Mouse (Mus musculus) liver, embryonic 15.5 days (tissue): ENCODE measurements around the gene Gipc1. TPM values are rescaled to one million over a fixed set of nuclear protein-coding genes. Genes with fewer than 3 reads are reported as not detected.
A peak's percentile ranks its signal among the peaks of the same experiment; 100 is the strongest.

ENCODE experiments used
- ATAC-seq: fragments of 200-750 bp; cut with Nextera tagmentation; 2 replicates; pipeline ENCODE4 v1.8.0; 2017; ENCODE audit warnings: moderate number of reproducible peaks, mild to moderate bottlenecking, moderate library complexity; ENCODE audit not compliant: insufficient read depth
- H3K27ac ChIP-seq: fragments of 300-500 bp; sonication (generic); replicated peaks from 2 replicates; pipeline ENCODE4 v1.5.1; 2015; ENCODE audit warnings: mild to moderate bottlenecking, inconsistent platforms
- H3K27me3 ChIP-seq: fragments of 300-500 bp; sonication (generic); 2 replicates; pipeline ENCODE4 v1.6.1; 2015; ENCODE audit warnings: mild to moderate bottlenecking, inconsistent platforms
- H3K36me3 ChIP-seq: fragments of 300-500 bp; sonication (generic); replicated peaks from 2 replicates; pipeline ENCODE4 v1.6.1; 2015; ENCODE audit warnings: moderate library complexity, mild to moderate bottlenecking, inconsistent platforms
- H3K4me1 ChIP-seq: fragments of 300-500 bp; sonication (generic); replicated peaks from 2 replicates; pipeline ENCODE4 v1.6.1; 2015; ENCODE audit warnings: inconsistent platforms
- H3K4me2 ChIP-seq: fragments of 300-500 bp; sonication (generic); 2 replicates; pipeline ENCODE4 v1.6.1; 2015; ENCODE audit warnings: moderate library complexity, mild to moderate bottlenecking, inconsistent platforms
- H3K4me3 ChIP-seq: fragments of 300-500 bp; sonication (generic); replicated peaks from 2 replicates; pipeline ENCODE4 v1.5.1; 2015; ENCODE audit warnings: mild to moderate bottlenecking, inconsistent platforms
- H3K9ac ChIP-seq: fragments of 300-500 bp; sonication (generic); 2 replicates; pipeline ENCODE4 v1.6.1; 2015; ENCODE audit warnings: moderate library complexity, mild to moderate bottlenecking, inconsistent platforms
- H3K9me3 ChIP-seq: fragments of 300-500 bp; sonication (generic); replicated peaks from 2 replicates; pipeline ENCODE4 v1.6.1; 2016; ENCODE audit warnings: inconsistent platforms
- WGBS: fragments of 180-500 bp; shearing (Covaris S2); methylation state at CpG from one replicate; pipeline ENCODE4 v1.1.7; 2015; ENCODE audit warnings: mixed read lengths; ENCODE audit not compliant: insufficient replicate concordance; 5-methylcytosine and 5-hydroxymethylcytosine counted together
- polyA plus RNA-seq: library from polyadenylated mRNA; unstranded; fragments of >200 nt; fragmentation: Nextera tagmentation; extraction: Ambion mirVana; gene quantifications from 2 replicates; pipeline ENCODE4 v1.2.1, GENCODE M21; 2015

Gipc1 gene
- polyA plus RNA-seq, 1 experiment from 2014 or later: 49.8 TPM

DNA sequence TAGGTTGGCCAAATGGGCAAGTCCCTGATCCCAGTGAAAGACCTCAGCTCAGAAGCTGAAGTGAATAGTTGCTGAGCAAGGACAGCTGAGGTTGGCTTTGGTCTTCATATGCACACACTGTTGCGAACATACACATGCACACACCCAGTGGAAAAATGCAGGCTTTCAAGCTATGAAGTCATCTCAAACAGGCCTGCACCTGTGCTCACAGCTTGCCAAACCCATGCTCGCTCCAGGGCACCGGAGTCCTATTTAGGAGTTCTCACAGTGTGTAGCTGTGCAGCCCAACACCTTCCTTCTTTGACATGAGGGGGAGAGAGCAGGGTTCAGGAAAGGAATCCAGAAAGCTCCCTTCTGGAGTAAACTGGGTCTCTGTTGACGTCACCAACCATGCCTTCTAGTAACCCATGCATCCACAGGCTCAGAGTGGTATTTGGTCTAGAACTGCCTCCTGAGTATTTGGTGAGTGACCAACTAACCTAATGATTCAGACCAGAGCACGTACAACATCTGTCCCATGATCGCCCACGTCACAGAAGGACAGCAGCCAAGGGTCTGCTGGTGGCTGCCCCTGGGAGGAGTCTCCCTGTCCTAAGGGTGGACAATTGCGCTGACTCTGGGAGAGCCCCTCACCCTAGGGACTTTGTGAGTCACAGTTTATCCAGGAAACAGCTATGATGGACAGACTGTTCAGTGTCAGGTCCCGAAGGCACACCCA lies 32.8 kb upstream of the Gipc1 start:
- no peaks in the 10 kb centered on the region for H3K9me3 ChIP-seq

GRCm38 (mm10) chr8:83621691-83622388 lies 30.6 kb upstream of the Gipc1 start:
- ATAC-seq: no peak
- Histone ChIP-seq H3K4me3 (peak overlapping the region; percentile 52), H3K27ac (peak overlapping the region; percentile 74), H3K36me3 (no peaks in the 10 kb centered on the region), H3K4me2 (peak overlapping the region; percentile 90), H3K4me1 (peaks cover 55% of the 10 kb centered on the region), H3K9ac (peak overlapping the region; percentile 61), H3K27me3 (no peaks in the 10 kb centered on the region), H3K9me3 (no peaks in the 10 kb centered on the region)
- WGBS: 52% methylated on average over 15 of the region's 15 CpGs

More for the DNA sequence above, 32.8 kb upstream of the Gipc1 start:
- no peak overlapping the region for H3K4me3 ChIP-seq
- no peak overlapping the region for H3K9ac ChIP-seq
- H3K36me3 ChIP-seq: no peaks in the 10 kb centered on the region
- 87% methylated on average over 9 of the region's 9 CpGs for WGBS
- H3K27me3 ChIP-seq: no peaks in the 10 kb centered on the region
- H3K4me1 ChIP-seq: peaks cover 38% of the 10 kb centered on the region
- ATAC-seq: no peak
- H3K4me2 ChIP-seq: no peak overlapping the region
- H3K27ac ChIP-seq: no peak overlapping the region

DNA sequence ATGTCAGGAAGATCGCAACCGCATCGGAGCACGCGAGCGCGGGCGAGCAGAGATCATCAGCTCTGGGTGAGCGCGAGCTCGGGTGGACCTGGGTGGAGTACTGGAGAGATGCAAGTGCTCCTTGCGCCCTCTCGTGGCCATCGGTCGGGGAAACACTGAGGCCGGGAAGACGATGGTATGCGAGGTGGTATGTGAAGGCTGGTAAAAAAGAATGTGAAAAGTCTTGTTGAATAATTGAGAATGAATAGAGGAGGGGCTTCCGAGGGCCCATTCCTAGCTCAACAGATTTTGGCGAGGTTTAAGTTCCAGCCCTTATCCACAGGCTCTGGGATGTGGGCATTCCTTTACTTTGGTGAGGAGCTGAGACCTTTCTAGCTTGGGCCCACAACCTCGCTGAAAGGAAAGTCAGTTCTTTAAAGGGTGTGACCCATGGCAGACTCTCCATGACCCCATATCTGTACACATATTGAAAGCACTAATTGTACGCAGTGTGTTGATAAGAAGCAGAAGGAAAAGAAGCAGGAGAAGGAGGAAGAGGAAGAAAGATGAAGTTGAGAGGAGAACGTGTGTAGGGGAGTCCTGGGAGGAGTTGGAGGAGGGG lies 30.0 kb upstream of the Gipc1 start:
- Histone ChIP-seq H3K4me3 (peak overlapping the region; percentile 52), H3K27ac (peak overlapping the region; percentile 74), H3K9me3 (no peaks in the 10 kb centered on the region), H3K4me1 (peaks cover 60% of the 10 kb centered on the region), H3K4me2 (peak overlapping the region; percentile 90), H3K9ac (peak overlapping the region; percentile 61), H3K27me3 (no peaks in the 10 kb centered on the region), H3K36me3 (no peaks in the 10 kb centered on the region)
- ATAC-seq: peak; percentile 85
- WGBS: 2% methylated on average over 23 of the region's 23 CpGs

DNA sequence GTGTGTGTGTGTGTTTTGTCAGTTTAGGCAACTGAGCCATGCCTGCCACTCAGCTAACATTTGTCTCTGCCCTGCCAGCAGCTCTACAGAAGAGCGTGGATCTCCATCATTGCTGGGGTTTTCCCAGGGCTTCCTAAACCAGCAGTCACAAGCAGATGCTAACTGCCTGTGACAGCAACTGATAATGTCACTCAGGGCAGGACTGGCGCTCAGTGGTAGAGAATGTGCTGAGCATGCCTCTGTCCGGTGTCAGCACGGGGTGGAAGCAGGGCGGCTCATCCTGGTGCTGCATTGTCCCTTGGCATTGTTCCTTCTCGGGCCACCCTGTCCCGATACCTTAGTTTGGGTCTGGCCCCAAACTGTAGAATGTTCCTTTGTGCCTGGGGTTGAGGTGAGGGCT lies 28.9 kb upstream of the Gipc1 start:
- Histone ChIP-seq H3K27me3 (no peaks in the 10 kb centered on the region), H3K36me3 (no peaks in the 10 kb centered on the region), H3K9me3 (no peaks in the 10 kb centered on the region), H3K4me3 (no peak overlapping the region), H3K9ac (no peak overlapping the region), H3K4me2 (peak overlapping the region; percentile 16; the same call in 1 of the 2 replicates), H3K27ac (peak overlapping the region; percentile 74), H3K4me1 (peaks cover 60% of the 10 kb centered on the region)
- ATAC-seq: peak; percentile 20; the same call in 1 of the 2 replicates
- WGBS: 44% methylated on average over 7 of the region's 7 CpGs

- Histone ChIP-seq H3K4me1 (peaks cover 60% of the 10 kb centered on the region), H3K4me2 (no peak overlapping the region), H3K9ac (no peak overlapping the region), H3K27ac (peak overlapping the region; percentile 73; the same call in 1 of the 2 replicates), H3K36me3 (no peaks in the 10 kb centered on the region), H3K9me3 (no peaks in the 10 kb centered on the region), H3K27me3 (no peaks in the 10 kb centered on the region), H3K4me3 (no peak overlapping the region)
- ATAC-seq: no peak
- 37% methylated on average over 3 of the region's 3 CpGs for WGBS
Observed at GRCm38 (mm10) chr8:83624739-83625138, 27.7 kb upstream of the Gipc1 start.

- Histone ChIP-seq H3K9ac (no peak overlapping the region), H3K36me3 (no peaks in the 10 kb centered on the region), H3K4me1 (peaks cover 60% of the 10 kb centered on the region), H3K27ac (peak overlapping the region; percentile 73), H3K4me2 (peak overlapping the region; percentile 21; the same call in 1 of the 2 replicates), H3K9me3 (no peaks in the 10 kb centered on the region), H3K27me3 (no peaks in the 10 kb centered on the region), H3K4me3 (no peak overlapping the region)
- 43% methylated on average over 6 of the region's 6 CpGs for whole genome bisulfite sequencing
- ATAC-seq: peak; percentile 78
Observed at GRCm38 (mm10) chr8:83625676-83626299, 26.7 kb upstream of the Gipc1 start.

- H3K4me1 ChIP-seq: peaks cover 18% of the 10 kb centered on the region
- H3K4me3 ChIP-seq: no peak overlapping the region
- no peaks in the 10 kb centered on the region for H3K9me3 ChIP-seq
- ATAC-seq: peak; percentile 83
- no peak overlapping the region for H3K9ac ChIP-seq
- H3K4me2 ChIP-seq: no peak overlapping the region
- WGBS: 56% methylated on average over 7 of the region's 7 CpGs
- H3K27ac ChIP-seq: peak overlapping the region; percentile 76
- H3K27me3 ChIP-seq: peaks cover 3% of the 10 kb centered on the region; the same call in 1 of the 2 replicates
- no peaks in the 10 kb centered on the region for H3K36me3 ChIP-seq
Observed at GRCm38 (mm10) chr8:83632083-83632707, 20.3 kb upstream of the Gipc1 start.

DNA sequence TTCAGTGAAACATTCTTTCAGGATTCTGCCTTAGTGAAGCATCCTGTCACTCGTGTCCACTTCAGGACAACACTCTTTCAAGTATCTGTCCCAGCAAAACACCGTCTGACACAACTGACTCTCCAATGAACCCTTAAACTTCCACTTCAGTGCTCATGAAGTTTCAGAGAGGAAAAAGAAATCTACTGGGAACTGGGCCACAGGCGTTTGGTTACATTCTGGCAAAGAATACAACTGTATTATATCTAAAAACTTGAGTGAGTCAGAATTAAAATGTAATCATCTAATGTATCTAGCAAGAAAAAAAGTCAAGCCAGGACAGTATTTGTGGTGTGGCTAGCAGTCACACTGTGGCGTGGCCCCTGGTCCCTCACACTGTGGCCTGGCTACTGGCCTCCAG lies 13.6 kb upstream of the Gipc1 start:
- Histone ChIP-seq H3K4me3 (no peak overlapping the region), H3K9me3 (no peaks in the 10 kb centered on the region), H3K9ac (no peak overlapping the region), H3K27me3 (peaks cover 42% of the 10 kb centered on the region), H3K27ac (no peak overlapping the region), H3K36me3 (no peaks in the 10 kb centered on the region), H3K4me1 (no peaks in the 10 kb centered on the region), H3K4me2 (no peak overlapping the region)
- 57% methylated on average over 4 of the region's 4 CpGs for WGBS
- no peak for ATAC-seq

- peaks cover 50% of the 10 kb centered on the region for H3K27me3 ChIP-seq
- H3K27ac ChIP-seq: no peak overlapping the region
- H3K9me3 ChIP-seq: no peaks in the 10 kb centered on the region
- H3K9ac ChIP-seq: no peak overlapping the region
- no peaks in the 10 kb centered on the region for H3K36me3 ChIP-seq
- no peaks in the 10 kb centered on the region for H3K4me1 ChIP-seq
- H3K4me3 ChIP-seq: no peak overlapping the region
- H3K4me2 ChIP-seq: no peak overlapping the region
- ATAC-seq: no peak
- 38% methylated on average over 5 of the region's 5 CpGs for WGBS
Observed at GRCm38 (mm10) chr8:83639649-83640048, 12.8 kb upstream of the Gipc1 start.

- WGBS: 90% methylated on average over 11 of the region's 11 CpGs
- Histone ChIP-seq H3K9me3 (no peaks in the 10 kb centered on the region), H3K4me2 (no peak overlapping the region), H3K27me3 (peaks cover 44% of the 10 kb centered on the region), H3K27ac (no peak overlapping the region), H3K4me3 (no peak overlapping the region), H3K9ac (no peak overlapping the region), H3K36me3 (no peaks in the 10 kb centered on the region), H3K4me1 (peaks cover 7% of the 10 kb centered on the region)
- ATAC-seq: no peak
Observed at GRCm38 (mm10) chr8:83647511-83647910, 5.0 kb upstream of the Gipc1 start.
